Mouse (Mus musculus) neural tube, embryonic 15.5 days (tissue): ENCODE data around the gene Pla2g2d. TPM values are rescaled to one million over a fixed set of nuclear protein-coding genes. Genes with fewer than 3 reads are reported as not detected.
A peak's percentile ranks its signal among the peaks of the same experiment; 100 is the strongest.

Source experiments
- ATAC-seq: fragments of 200-750 bp; cut with Nextera tagmentation; 2 replicates; pipeline ENCODE4 v1.8.0; 2017; ENCODE audit warnings: mild to moderate bottlenecking, moderate TSS enrichment, moderate library complexity; ENCODE audit not compliant: low FRiP score
- H3K27ac ChIP-seq: fragments of 300-500 bp; sonication (generic); replicated peaks from 2 replicates; pipeline ENCODE4 v1.5.1; 2015; ENCODE audit warnings: mild to moderate bottlenecking, inconsistent platforms
- H3K27me3 ChIP-seq: fragments of 300-500 bp; sonication (generic); replicated peaks from 2 replicates; pipeline ENCODE4 v1.6.1; 2015; ENCODE audit warnings: inconsistent platforms
- H3K36me3 ChIP-seq: fragments of 300-500 bp; sonication (generic); 2 replicates; pipeline ENCODE4 v1.6.1; 2015; ENCODE audit warnings: inconsistent platforms
- H3K4me1 ChIP-seq: fragments of 300-500 bp; sonication (generic); 2 replicates; pipeline ENCODE4 v1.6.1; 2015; ENCODE audit warnings: inconsistent platforms
- H3K4me2 ChIP-seq: fragments of 300-500 bp; sonication (generic); 2 replicates; pipeline ENCODE4 v1.6.1; 2015; ENCODE audit warnings: inconsistent platforms, mild to moderate bottlenecking, moderate library complexity
- H3K4me3 ChIP-seq: fragments of 300-500 bp; sonication (generic); replicated peaks from 2 replicates; pipeline ENCODE4 v1.5.1; 2015; ENCODE audit warnings: mild to moderate bottlenecking, inconsistent platforms
- H3K9ac ChIP-seq: fragments of 300-500 bp; sonication (generic); replicated peaks from 2 replicates; pipeline ENCODE4 v1.6.1; 2015; ENCODE audit warnings: mild to moderate bottlenecking, inconsistent platforms
- H3K9me3 ChIP-seq: fragments of 300-500 bp; sonication (generic); replicated peaks from 2 replicates; pipeline ENCODE4 v1.6.1; 2016; ENCODE audit warnings: inconsistent platforms
- WGBS: fragments of 180-500 bp; shearing (Covaris S2); methylation state at CpG from one replicate; pipeline ENCODE4 v1.1.7; 2015; ENCODE audit warnings: mixed read lengths; 5-methylcytosine and 5-hydroxymethylcytosine counted together
- polyA plus RNA-seq: library from polyadenylated mRNA; unstranded; fragments of >200 nt; fragmentation: Nextera tagmentation; extraction: Ambion mirVana; gene quantifications from 2 replicates; pipeline ENCODE4 v1.2.1, GENCODE M21; 2015

Pla2g2d gene
- polyA plus RNA-seq, 1 experiment from 2014 or later = 0.72 TPM

DNA sequence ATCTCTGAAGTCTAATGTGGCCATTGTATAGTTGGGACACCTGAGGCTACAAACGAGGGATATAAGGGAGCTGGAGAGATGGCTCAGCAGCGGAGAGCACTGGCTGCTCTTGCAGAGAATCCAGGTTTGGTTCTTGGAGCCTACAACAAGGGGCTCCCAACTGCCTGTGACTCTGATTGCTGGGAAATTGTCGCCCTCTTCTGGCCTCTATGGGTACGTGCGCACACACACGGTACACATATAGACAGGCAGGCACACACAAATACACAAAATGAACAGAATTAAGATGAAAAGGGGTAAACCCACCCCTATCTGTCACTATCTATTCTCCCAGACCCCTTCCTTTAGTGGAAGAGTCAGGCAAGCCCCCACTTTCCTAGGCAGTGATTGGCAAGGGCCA is 22.9 kb upstream of the Pla2g2d start:
- Histone ChIP-seq H3K4me3 (no peak overlapping the region), H3K4me2 (no peak overlapping the region), H3K9ac (no peak overlapping the region), H3K4me1 (peaks cover 34% of the 10 kb centered on the region), H3K36me3 (no peaks in the 10 kb centered on the region), H3K9me3 (no peaks in the 10 kb centered on the region), H3K27ac (no peak overlapping the region), H3K27me3 (no peaks in the 10 kb centered on the region)
- no peak for ATAC-seq
- WGBS = 94% methylated on average over 6 of the region's 6 CpGs

DNA sequence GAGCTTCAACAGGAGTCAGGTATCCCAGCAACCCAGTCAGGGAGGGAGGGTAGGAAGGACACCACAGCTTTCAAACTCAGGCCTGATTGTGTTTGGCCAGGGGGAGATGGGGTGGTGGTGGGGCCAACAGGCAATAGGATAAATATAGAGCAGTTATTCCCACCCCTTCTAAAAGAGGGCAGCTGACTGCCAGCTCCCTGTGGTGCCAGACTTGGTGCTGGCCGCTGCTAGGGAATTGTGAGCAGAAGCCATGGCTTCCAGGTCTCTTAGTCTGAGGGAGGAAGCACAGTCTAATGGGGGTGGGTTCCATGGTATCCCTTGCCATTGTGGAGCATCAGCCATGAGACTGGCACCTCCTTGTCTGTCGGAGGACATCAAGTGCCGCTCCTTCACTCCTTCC is 21.9 kb upstream of the Pla2g2d start:
- Histone ChIP-seq H3K4me2 (no peak overlapping the region), H3K9ac (no peak overlapping the region), H3K9me3 (no peaks in the 10 kb centered on the region), H3K36me3 (no peaks in the 10 kb centered on the region), H3K27ac (no peak overlapping the region), H3K4me3 (no peak overlapping the region), H3K27me3 (no peaks in the 10 kb centered on the region), H3K4me1 (peaks cover 25% of the 10 kb centered on the region)
- ATAC-seq = no peak
- WGBS = 85% methylated on average over 3 of the region's 3 CpGs

- no peak overlapping the region for H3K27ac ChIP-seq
- no peak overlapping the region for H3K9ac ChIP-seq
- no peak overlapping the region for H3K4me3 ChIP-seq
- H3K27me3 ChIP-seq = no peaks in the 10 kb centered on the region
- H3K4me2 ChIP-seq = no peak overlapping the region
- no peaks in the 10 kb centered on the region for H3K36me3 ChIP-seq
- ATAC-seq = no peak
- H3K9me3 ChIP-seq = no peaks in the 10 kb centered on the region
- 89% methylated on average over 9 of the region's 9 CpGs for WGBS
- peaks cover 21% of the 10 kb centered on the region for H3K4me1 ChIP-seq
These were observed 21.1 kb upstream of the Pla2g2d start for GRCm38 (mm10) chr4:138754432-138754831.

- Histone ChIP-seq H3K27me3 (no peaks in the 10 kb centered on the region), H3K9ac (no peak overlapping the region), H3K9me3 (no peaks in the 10 kb centered on the region), H3K4me3 (no peak overlapping the region), H3K4me1 (peaks cover 21% of the 10 kb centered on the region), H3K36me3 (no peaks in the 10 kb centered on the region), H3K27ac (peak overlapping the region; percentile 48), H3K4me2 (no peak overlapping the region)
- 73% methylated on average over 4 of the region's 4 CpGs for WGBS
- no peak for ATAC-seq
These were observed 20.1 kb upstream of the Pla2g2d start for GRCm38 (mm10) chr4:138755439-138755838.

DNA sequence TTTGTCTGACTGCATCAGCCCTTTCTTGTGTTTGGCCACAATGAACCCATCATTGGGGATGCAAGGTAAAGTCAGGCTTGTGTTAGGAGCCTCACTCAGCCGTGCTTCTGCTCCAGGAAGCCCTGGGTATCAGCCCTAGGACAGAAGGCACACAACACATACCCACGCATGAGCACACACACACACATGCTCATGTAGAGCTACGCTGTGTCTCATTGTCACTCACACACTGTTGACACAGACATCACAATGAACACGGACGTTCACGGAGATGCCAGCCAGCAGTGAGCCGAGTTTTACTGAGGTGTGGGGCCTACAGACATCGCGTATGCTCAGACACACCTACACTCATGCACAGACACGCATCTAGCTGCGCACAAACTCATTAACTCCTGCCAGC is 19.6 kb upstream of the Pla2g2d start:
- H3K4me2 ChIP-seq = no peak overlapping the region
- H3K27me3 ChIP-seq = no peaks in the 10 kb centered on the region
- H3K4me3 ChIP-seq = no peak overlapping the region
- no peak overlapping the region for H3K9ac ChIP-seq
- no peak; the same call in 1 of the 2 replicates for ATAC-seq
- H3K27ac ChIP-seq = peak overlapping the region; percentile 28
- 58% methylated on average over 11 of the region's 11 CpGs for WGBS
- H3K36me3 ChIP-seq = no peaks in the 10 kb centered on the region
- H3K9me3 ChIP-seq = no peaks in the 10 kb centered on the region
- H3K4me1 ChIP-seq = peaks cover 21% of the 10 kb centered on the region

GRCm38 (mm10) chr4:138757416-138757815 is 18.1 kb upstream of the Pla2g2d start, which contains the start of gene Pla2g2f:
Gene Pla2g2f (minus strand): TSS chr4:138757626.
- peaks cover 21% of the 10 kb centered on the region for H3K4me1 ChIP-seq
- H3K4me2 ChIP-seq = no peak within 1 kb of the TSS
- H3K27ac ChIP-seq = 0 out of 2 replicates have a peak within 1 kb of the TSS, but pooled peaks have one; percentile 7
- ATAC-seq = no peak
- no peaks in the 10 kb centered on the region for H3K36me3 ChIP-seq
- no peak within 1 kb of the TSS for H3K4me3 ChIP-seq
- no peak within 1 kb of the TSS for H3K9ac ChIP-seq
- no peaks in the 10 kb centered on the region for H3K27me3 ChIP-seq
- 60% methylated on average over 8 of the region's 8 CpGs for WGBS
- no peaks in the 10 kb centered on the region for H3K9me3 ChIP-seq

- Histone ChIP-seq H3K9ac (no peak overlapping the region), H3K27ac (no peak overlapping the region), H3K4me1 (no peaks in the 10 kb centered on the region), H3K9me3 (no peaks in the 10 kb centered on the region), H3K36me3 (no peaks in the 10 kb centered on the region), H3K4me3 (no peak overlapping the region), H3K27me3 (no peaks in the 10 kb centered on the region), H3K4me2 (no peak overlapping the region)
- 84% methylated on average over 9 of the region's 9 CpGs for WGBS
- no peak for ATAC-seq
These were observed 13.3 kb upstream of the Pla2g2d start for GRCm38 (mm10) chr4:138762266-138762665.

DNA sequence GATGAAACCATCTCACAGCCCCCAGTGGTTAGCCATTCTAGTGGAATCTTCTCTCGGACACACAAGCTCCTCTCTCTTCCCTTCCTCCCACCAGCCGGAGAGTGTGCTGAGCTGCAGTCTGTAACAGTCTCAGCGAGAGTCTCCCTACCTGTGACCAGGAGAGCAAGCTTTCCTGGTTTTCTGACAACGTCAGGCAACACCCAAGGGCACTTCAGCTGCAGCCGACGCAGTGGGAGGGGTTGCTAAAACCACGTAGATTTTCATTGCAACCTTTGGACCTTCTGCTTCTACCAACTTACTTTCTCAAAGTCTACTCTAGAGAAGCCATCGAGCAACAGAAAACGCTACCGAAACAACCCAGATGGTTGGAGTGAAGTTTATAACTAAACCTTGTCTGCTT is 3.6 kb upstream of the Pla2g2d start:
- no peak overlapping the region for H3K27ac ChIP-seq
- H3K27me3 ChIP-seq = no peaks in the 10 kb centered on the region
- ATAC-seq = no peak
- no peak overlapping the region for H3K9ac ChIP-seq
- no peak overlapping the region for H3K4me2 ChIP-seq
- H3K4me3 ChIP-seq = no peak overlapping the region
- H3K36me3 ChIP-seq = no peaks in the 10 kb centered on the region
- 90% methylated on average over 10 of the region's 10 CpGs for WGBS
- peaks cover 6% of the 10 kb centered on the region; the same call in 1 of the 2 replicates for H3K4me1 ChIP-seq
- no peaks in the 10 kb centered on the region for H3K9me3 ChIP-seq

DNA sequence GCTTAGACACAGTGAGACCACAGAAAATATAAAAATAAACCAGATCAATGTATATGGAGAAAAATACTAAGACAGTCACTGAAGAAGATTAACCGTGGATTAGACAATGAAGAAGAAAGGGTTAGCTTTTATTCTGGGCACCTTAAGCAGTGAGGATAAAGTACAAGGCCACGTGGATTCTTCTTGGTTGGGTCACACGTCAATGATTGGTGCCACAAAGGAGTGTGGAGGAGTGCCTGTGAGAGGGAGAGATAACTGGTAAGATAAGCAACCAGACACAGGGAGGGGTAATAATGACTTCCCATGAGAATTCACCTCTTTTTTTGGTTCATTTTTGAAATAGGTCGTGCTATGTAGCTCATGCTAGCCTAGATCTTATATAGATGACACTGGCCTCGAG is 3.1 kb upstream of the Pla2g2d start:
- ATAC-seq = no peak
- Histone ChIP-seq H3K27ac (no peak overlapping the region), H3K4me3 (no peak overlapping the region), H3K27me3 (no peaks in the 10 kb centered on the region), H3K4me1 (peaks cover 11% of the 10 kb centered on the region), H3K9me3 (no peaks in the 10 kb centered on the region), H3K9ac (no peak overlapping the region), H3K36me3 (no peaks in the 10 kb centered on the region), H3K4me2 (no peak overlapping the region)
- 84% methylated on average over 5 of the region's 5 CpGs for WGBS

- Histone ChIP-seq H3K4me1 (peaks cover 23% of the 10 kb centered on the region), H3K4me3 (no peak overlapping the region), H3K27me3 (no peaks in the 10 kb centered on the region), H3K36me3 (no peaks in the 10 kb centered on the region), H3K9me3 (no peaks in the 10 kb centered on the region), H3K4me2 (no peak overlapping the region), H3K9ac (no peak overlapping the region), H3K27ac (peak overlapping the region; percentile 81)
- peak; percentile 78 for ATAC-seq
- 31% methylated on average over 20 of the region's 20 CpGs for WGBS
These were observed 2.2 kb downstream of the Pla2g2d start for GRCm38 (mm10) chr4:138777417-138778407.

DNA sequence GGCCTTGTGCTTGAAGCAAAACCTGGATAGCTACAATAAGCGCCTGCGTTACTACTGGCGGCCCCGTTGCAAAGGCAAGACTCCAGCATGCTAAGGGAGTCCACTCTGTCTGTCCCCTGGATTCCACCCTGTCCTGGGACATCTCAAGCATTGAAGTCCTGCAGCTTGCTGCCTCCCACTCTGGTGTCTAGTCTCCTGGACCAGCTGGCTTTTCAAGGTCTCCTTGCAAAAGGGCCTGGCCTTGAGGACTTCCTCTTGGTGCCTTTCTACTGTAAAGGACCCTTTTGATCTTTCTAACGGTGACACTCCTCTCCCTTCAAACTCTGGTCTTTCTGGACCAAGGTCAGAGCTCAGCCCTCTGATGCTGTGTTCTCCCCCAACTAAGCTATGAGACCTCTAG is 4.8 kb downstream of the Pla2g2d start:
- Histone ChIP-seq H3K9ac (no peak overlapping the region), H3K4me1 (peaks cover 23% of the 10 kb centered on the region), H3K27ac (no peak overlapping the region), H3K4me2 (no peak overlapping the region), H3K36me3 (no peaks in the 10 kb centered on the region), H3K9me3 (no peaks in the 10 kb centered on the region), H3K27me3 (no peaks in the 10 kb centered on the region), H3K4me3 (no peak overlapping the region)
- WGBS = 91% methylated on average over 5 of the region's 5 CpGs
- ATAC-seq = no peak

GRCm38 (mm10) chr4:138782098-138782497 is 6.6 kb downstream of the Pla2g2d start:
- no peaks in the 10 kb centered on the region for H3K9me3 ChIP-seq
- H3K27ac ChIP-seq = no peak overlapping the region
- no peak overlapping the region for H3K4me2 ChIP-seq
- ATAC-seq = no peak
- WGBS = 80% methylated on average over 6 of the region's 6 CpGs
- H3K9ac ChIP-seq = no peak overlapping the region
- H3K4me1 ChIP-seq = peaks cover 15% of the 10 kb centered on the region
- H3K36me3 ChIP-seq = no peaks in the 10 kb centered on the region
- H3K4me3 ChIP-seq = no peak overlapping the region
- no peaks in the 10 kb centered on the region for H3K27me3 ChIP-seq
